Mouse (Mus musculus) lung, embryonic 14.5 days (tissue): ENCODE data around the gene Tmem145. TPM values are rescaled to one million over a fixed set of nuclear protein-coding genes. Genes with fewer than 3 reads are reported as not detected.
A peak's percentile ranks its signal among the peaks of the same experiment; 100 is the strongest.

Source experiments
- ATAC-seq: fragments of 200-750 bp; cut with Nextera tagmentation; 2 replicates; pipeline ENCODE4 v1.8.0; 2017; ENCODE audit warnings: mild to moderate bottlenecking, moderate TSS enrichment, moderate library complexity; ENCODE audit not compliant: insufficient read depth
- DNase-seq: peaks from one replicate; pipeline ENCODE4 v3.0.0-alpha.2; 2015
- H3K27ac ChIP-seq: fragments of 300-500 bp; sonication (generic); 2 replicates; pipeline ENCODE4 v1.5.1; 2014; ENCODE audit warnings: low read depth, mild to moderate bottlenecking, moderate library complexity
- H3K27me3 ChIP-seq: fragments of 300-500 bp; sonication (generic); 2 replicates; pipeline ENCODE4 v1.6.1; 2014; ENCODE audit warnings: low read length, control low read depth; ENCODE audit not compliant: insufficient read depth
- H3K36me3 ChIP-seq: fragments of 300-500 bp; sonication (generic); 2 replicates; pipeline ENCODE4 v1.6.1; 2014; ENCODE audit warnings: control low read depth; ENCODE audit not compliant: insufficient read depth
- H3K4me1 ChIP-seq: fragments of 300-500 bp; sonication (generic); 2 replicates; pipeline ENCODE4 v1.6.1; 2014; ENCODE audit warnings: antibody characterized with exemption, control low read depth; ENCODE audit not compliant: insufficient read depth
- H3K4me2 ChIP-seq: fragments of 300-500 bp; sonication (generic); 2 replicates; pipeline ENCODE4 v1.6.1; 2014; ENCODE audit warnings: mild to moderate bottlenecking
- H3K4me3 ChIP-seq: fragments of 300-500 bp; sonication (generic); 2 replicates; pipeline ENCODE4 v1.5.1; 2014; ENCODE audit warnings: low read depth, low read length
- H3K9ac ChIP-seq: fragments of 300-500 bp; sonication (generic); 2 replicates; pipeline ENCODE4 v1.6.1; 2014
- H3K9me3 ChIP-seq: fragments of 300-500 bp; sonication (generic); 2 replicates; pipeline ENCODE4 v1.6.1; 2016; ENCODE audit warnings: low read depth, low read length, control low read depth
- CTCF ChIP-seq: IDR thresholded peaks from 2 replicates; pipeline ENCODE4 v1.5.1; 2016; ENCODE audit warnings: antibody characterized with exemption, low read depth
- WGBS: fragments of 180-500 bp; shearing (Covaris S2); extraction: QIAGEN DNeasy Blood & Tissue Kit; methylation state at CpG from one replicate; pipeline ENCODE4 v1.1.7; 2014; 5-methylcytosine and 5-hydroxymethylcytosine counted together
- polyA plus RNA-seq: library from polyadenylated mRNA; unstranded; fragments of >200 nt; fragmentation: Nextera tagmentation; extraction: Ambion mirVana; gene quantifications from 2 replicates; pipeline ENCODE4 v1.2.1, GENCODE M21; 2014

The Tmem145 gene
- polyA plus RNA-seq, 1 experiment from 2014 or later, result 0.25 TPM

- WGBS, result under 1% methylated on average over 33 of the region's 33 CpGs
- Histone ChIP-seq H3K9ac (peak overlapping the region; percentile 67), H3K4me1 (peaks cover 12% of the 10 kb centered on the region; the same call in 1 of the 2 replicates), H3K36me3 (peaks cover 17% of the 10 kb centered on the region; the same call in 1 of the 2 replicates), H3K27me3 (no peaks in the 10 kb centered on the region), H3K9me3 (no peaks in the 10 kb centered on the region), H3K4me3 (peak overlapping the region; percentile 73), H3K4me2 (peak overlapping the region; percentile 82), H3K27ac (peak overlapping the region; percentile 92)
- peak; percentile 100 for DNase-seq
- no peak for TF ChIP-seq CTCF
- peak; percentile 96 for ATAC-seq
These were observed 38.0 kb upstream of the Tmem145 start for GRCm38 (mm10) chr7:25267751-25268463.

GRCm38 (mm10) chr7:25268588-25268987 lies 37.3 kb upstream of the Tmem145 start:
- WGBS, result 3% methylated on average over 7 of the region's 7 CpGs
- no peaks in the 10 kb centered on the region for H3K27me3 ChIP-seq
- no peak for TF ChIP-seq CTCF

GRCm38 (mm10) chr7:25269029-25269428 lies 36.9 kb upstream of the Tmem145 start:
- WGBS, result 33% methylated on average over 4 of the region's 4 CpGs

More at GRCm38 (mm10) chr7:25268588-25268987, 37.3 kb upstream of the Tmem145 start:
- H3K4me2 ChIP-seq, result peak overlapping the region; percentile 82
- peaks cover 12% of the 10 kb centered on the region; the same call in 1 of the 2 replicates for H3K4me1 ChIP-seq
- no peaks in the 10 kb centered on the region for H3K9me3 ChIP-seq
- peaks cover 24% of the 10 kb centered on the region; the same call in 1 of the 2 replicates for H3K36me3 ChIP-seq
- H3K27ac ChIP-seq, result peak overlapping the region; percentile 73
- DNase-seq, result no peak
- no peak for ATAC-seq
- peak overlapping the region; percentile 73 for H3K4me3 ChIP-seq
- peak overlapping the region; percentile 67 for H3K9ac ChIP-seq

GRCm38 (mm10) chr7:25269545-25270271 lies 36.2 kb upstream of the Tmem145 start:
- H3K27ac ChIP-seq, result 0 out of 2 replicates have a peak overlapping the region, but pooled peaks have one; percentile 73
- no peaks in the 10 kb centered on the region for H3K27me3 ChIP-seq
- peaks cover 12% of the 10 kb centered on the region; the same call in 1 of the 2 replicates for H3K4me1 ChIP-seq
- ATAC-seq (no peak), DNase-seq (no peak)
- peak overlapping the region; percentile 73; the same call in 1 of the 2 replicates for H3K4me3 ChIP-seq
- peak overlapping the region; percentile 82 for H3K4me2 ChIP-seq
- H3K9me3 ChIP-seq, result no peaks in the 10 kb centered on the region
- no peak for TF ChIP-seq CTCF
- 75% methylated on average over 8 of the region's 8 CpGs for WGBS
- peak overlapping the region; percentile 67 for H3K9ac ChIP-seq
- peaks cover 27% of the 10 kb centered on the region; the same call in 1 of the 2 replicates for H3K36me3 ChIP-seq

More at GRCm38 (mm10) chr7:25269029-25269428, 36.9 kb upstream of the Tmem145 start:
- Histone ChIP-seq H3K27ac (peak overlapping the region; percentile 73), H3K36me3 (peaks cover 27% of the 10 kb centered on the region; the same call in 1 of the 2 replicates), H3K27me3 (no peaks in the 10 kb centered on the region), H3K9me3 (no peaks in the 10 kb centered on the region), H3K4me3 (peak overlapping the region; percentile 73), H3K9ac (peak overlapping the region; percentile 67), H3K4me1 (peaks cover 12% of the 10 kb centered on the region; the same call in 1 of the 2 replicates), H3K4me2 (peak overlapping the region; percentile 82)
- no peak for ATAC-seq
- TF ChIP-seq CTCF, result no peak
- DNase-seq, result no peak

GRCm38 (mm10) chr7:25270652-25271633 lies 35.0 kb upstream of the Tmem145 start:
- no peaks in the 10 kb centered on the region for H3K27me3 ChIP-seq
- no peak for ATAC-seq
- no peak overlapping the region for H3K27ac ChIP-seq
- H3K36me3 ChIP-seq, result peaks cover 27% of the 10 kb centered on the region; the same call in 1 of the 2 replicates
- no peak overlapping the region for H3K4me2 ChIP-seq
- H3K4me1 ChIP-seq, result peaks cover 12% of the 10 kb centered on the region; the same call in 1 of the 2 replicates
- no peak overlapping the region for H3K4me3 ChIP-seq
- no peak overlapping the region for H3K9ac ChIP-seq
- no peak for DNase-seq
- TF ChIP-seq CTCF, result no peak
- 85% methylated on average over 35 of the region's 35 CpGs for WGBS
- no peaks in the 10 kb centered on the region for H3K9me3 ChIP-seq
